In the genomic region with DNA sequence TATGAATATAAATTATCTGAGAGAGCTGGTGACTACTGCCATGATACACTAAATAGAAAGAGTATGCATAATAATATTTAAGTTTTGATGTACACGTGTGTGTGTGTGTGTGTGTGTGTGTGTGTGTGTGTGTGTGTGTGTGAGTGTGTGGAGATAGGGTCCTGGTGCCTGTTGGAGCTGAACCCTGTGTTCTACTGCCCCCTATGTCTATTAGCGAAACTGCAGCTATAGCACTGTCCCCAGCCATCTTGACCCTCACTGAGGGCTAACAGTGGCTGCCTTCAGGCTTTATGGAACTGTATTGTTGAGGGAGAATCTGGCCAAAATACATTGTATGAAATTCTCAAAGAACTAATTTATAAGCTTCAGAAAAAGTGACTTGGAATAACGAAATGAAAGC, we compare ENCODE assay signal across 23 mouse cellular contexts.
DNase-seq lines count a peak whose midpoint lies in the region; ATAC-seq and TF ChIP-seq lines count a peak whose summit lies in the region.
"Had no signal": no experiment of that assay in that cellular context is flagged by ENCODE, and none has a peak within 500 bp of the region (broad histone marks: within the 10 kb centered on the region; RNA-seq: fewer than 3 reads in every experiment).

No protein-coding gene starts in this region.

- H3K4me1 ChIP-seq in hindbrain, postnatal 0 days (ENCODE audit: insufficient read depth, low read length): no peaks in the 10 kb centered on the region
- H3K4me1 ChIP-seq in hindbrain, embryonic 12.5 days: no peaks in the 10 kb centered on the region
- no peaks in the 10 kb centered on the region for H3K4me1 ChIP-seq in ES-E14 (ENCODE audit: control insufficient read depth in 2 of 2, insufficient read depth in 2 of 2, low read length in 2 of 2, poor library complexity in 1 of 2)
- H3K4me1 ChIP-seq in cortical plate, adult 2 months (ENCODE audit: control insufficient read depth, insufficient read depth, low read length): no peaks in the 10 kb centered on the region
- no peaks in the 10 kb centered on the region for H3K4me1 ChIP-seq in thymus, adult 2 months (replicated peaks; ENCODE audit: control insufficient read depth, insufficient read depth, low read length)
- H3K4me1 ChIP-seq: embryonic facial prominence, embryonic 15.5 days; heart, embryonic 15.5 days; hindbrain, embryonic 15.5 days had no signal

- in situ Hi-C loops in ES-E14 (cut with MboI; ENCODE audit: low sequenced_read_pairs in 2 of 2, unreplicated experiment in 2 of 2): no loop called here

- H3K4me2 ChIP-seq in hindbrain, postnatal 0 days (ENCODE audit: low read depth, low read length): no peak overlapping the region
- no peak overlapping the region for H3K4me2 ChIP-seq in hindbrain, embryonic 12.5 days (replicated peaks)
- H3K4me2 ChIP-seq: embryonic facial prominence, embryonic 15.5 days; heart, embryonic 15.5 days; hindbrain, embryonic 15.5 days; midbrain, embryonic 11.5 days had no signal

- no peak for TF ChIP-seq POLR2A in cortical plate, adult 2 months (IDR thresholded peaks at IDR 0.05; ENCODE audit: extremely low read depth, insufficient read depth, low read length)
- TF ChIP-seq POLR2A in thymus, adult 2 months (IDR thresholded peaks at IDR 0.05; ENCODE audit: control insufficient read depth, extremely low read depth, insufficient read depth, low read length, poor library complexity): no peak

- H3K27me3 ChIP-seq in hindbrain, postnatal 0 days (ENCODE audit: insufficient read depth, low read length): no peaks in the 10 kb centered on the region
- H3K27me3 ChIP-seq in hindbrain, embryonic 12.5 days: no peaks in the 10 kb centered on the region
- H3K27me3 ChIP-seq in thymus, adult 2 months (ENCODE audit: control insufficient read depth, insufficient read depth, low read length): no peaks in the 10 kb centered on the region
- H3K27me3 ChIP-seq: embryonic facial prominence, embryonic 15.5 days; heart, embryonic 15.5 days; hindbrain, embryonic 15.5 days had no signal

- ATAC-seq in hindbrain, postnatal 0 days: no peak
- no peak for ATAC-seq in hindbrain, embryonic 12.5 days (ENCODE audit: low FRiP score)
- ATAC-seq: forebrain, embryonic 14.5 days had no signal

- no peak overlapping the region for H3K9ac ChIP-seq in hindbrain, postnatal 0 days (replicated peaks; ENCODE audit: low read length)
- no peak overlapping the region for H3K9ac ChIP-seq in hindbrain, embryonic 12.5 days
- H3K9ac ChIP-seq in ES-E14 (ENCODE audit: insufficient read depth, low read depth, low read length, poor library complexity, severe bottlenecking): no peak overlapping the region
- H3K9ac ChIP-seq: embryonic facial prominence, embryonic 15.5 days; heart, embryonic 15.5 days; hindbrain, embryonic 15.5 days had no signal

- no peak for DNase-seq in hindbrain, postnatal 0 days (ENCODE audit: low spot score)
- DNase-seq in retina, embryonic 14.5 days (ENCODE audit: low spot score): peak; percentile 3
- no peak for DNase-seq in retina, postnatal 1 day
- DNase-seq in ES-E14 (ENCODE audit: low read depth, low spot score): peak; percentile 9
- no peak for DNase-seq in thymus, adult 2 months
- no peak for DNase-seq in adrenal gland, adult 2 months
- DNase-seq: adrenal gland, postnatal 36 days; B cell, adult 2 months; cerebellum, adult 11 months; cerebellum, postnatal 10 days; heart, postnatal 36 days; kidney, adult 11 months; lung, postnatal 10 days; right cerebral cortex, postnatal 14 days; thymus, postnatal 4 days had no signal

- 72% methylated on average over 3 of the region's 3 CpGs for WGBS in hindbrain, postnatal 0 days
- WGBS in hindbrain, embryonic 12.5 days: 75% methylated on average over 3 of the region's 3 CpGs
- 58% methylated on average over 3 of the region's 3 CpGs for WGBS in thymus, adult 2 months

- TF ChIP-seq CTCF in hindbrain, postnatal 0 days (IDR thresholded peaks at IDR 0.05; ENCODE audit: low read depth): 0 out of 2 replicates have a peak, but pooled peaks have one; percentile 3
- 0 out of 2 replicates have a peak, but pooled peaks have one; percentile 1 for TF ChIP-seq CTCF in cortical plate, adult 2 months (IDR thresholded peaks at IDR 0.05; ENCODE audit: extremely low read depth, insufficient read depth, low read length)
- no peak for TF ChIP-seq CTCF in thymus, adult 2 months (IDR thresholded peaks at IDR 0.05; ENCODE audit: borderline replicate concordance, control insufficient read depth, extremely low read depth, insufficient read depth, low read length, poor library complexity)

- no peaks in the 10 kb centered on the region for H3K9me3 ChIP-seq in hindbrain, postnatal 0 days (ENCODE audit: low read length)
- H3K9me3 ChIP-seq in hindbrain, embryonic 12.5 days (replicated peaks): no peaks in the 10 kb centered on the region
- H3K9me3 ChIP-seq in ES-E14 (ENCODE audit: control insufficient read depth, insufficient read depth, low read depth, low read length): no peaks in the 10 kb centered on the region
- H3K9me3 ChIP-seq: embryonic facial prominence, embryonic 15.5 days; heart, embryonic 15.5 days; hindbrain, embryonic 15.5 days had no signal

- H3K36me3 ChIP-seq in hindbrain, postnatal 0 days (ENCODE audit: insufficient read depth, low read length): no peaks in the 10 kb centered on the region
- no peaks in the 10 kb centered on the region for H3K36me3 ChIP-seq in hindbrain, embryonic 12.5 days
- no peaks in the 10 kb centered on the region for H3K36me3 ChIP-seq in ES-E14 (ENCODE audit: control insufficient read depth, insufficient read depth, low read length, poor library complexity, severe bottlenecking)
- no peaks in the 10 kb centered on the region for H3K36me3 ChIP-seq in thymus, adult 2 months (ENCODE audit: control insufficient read depth, insufficient read depth, low read length)
- H3K36me3 ChIP-seq: embryonic facial prominence, embryonic 15.5 days; heart, embryonic 15.5 days; hindbrain, embryonic 15.5 days had no signal

- no peak overlapping the region for H3K4me3 ChIP-seq in hindbrain, postnatal 0 days (ENCODE audit: low read length)
- no peak overlapping the region for H3K4me3 ChIP-seq in hindbrain, embryonic 12.5 days
- H3K4me3 ChIP-seq in ES-E14 (ENCODE audit: insufficient read depth in 1 of 2, low read depth in 1 of 2, low read length in 2 of 2, poor library complexity in 1 of 2, severe bottlenecking in 1 of 2): no peak overlapping the region
- no peak overlapping the region for H3K4me3 ChIP-seq in cortical plate, adult 2 months (ENCODE audit: insufficient read depth, low read length)
- H3K4me3 ChIP-seq in thymus, adult 2 months (ENCODE audit: control insufficient read depth, insufficient read depth, low read length): no peak overlapping the region
- H3K4me3 ChIP-seq: embryonic facial prominence, embryonic 15.5 days; heart, embryonic 15.5 days; hindbrain, embryonic 15.5 days; left cerebral cortex, adult 2 months had no signal

- no peak overlapping the region for H3K27ac ChIP-seq in hindbrain, postnatal 0 days
- no peak overlapping the region for H3K27ac ChIP-seq in hindbrain, embryonic 12.5 days
- no peak overlapping the region for H3K27ac ChIP-seq in ES-E14 (ENCODE audit: insufficient read depth, low read depth, low read length, poor library complexity, severe bottlenecking)
- H3K27ac ChIP-seq in cortical plate, adult 2 months (ENCODE audit: insufficient read depth, low read length): no peak overlapping the region
- H3K27ac ChIP-seq in thymus, adult 2 months (ENCODE audit: control insufficient read depth, insufficient read depth, low read length): no peak overlapping the region
- H3K27ac ChIP-seq: embryonic facial prominence, embryonic 15.5 days; heart, embryonic 15.5 days; hindbrain, embryonic 15.5 days; left cerebral cortex, adult 2 months had no signal

TF ChIP-seq in ES-E14, 5 proteins besides CTCF, POLR2A, EP300 and RAD21:
- TF ChIP-seq MAFK (IDR thresholded peaks at IDR 0.05; ENCODE audit: insufficient read depth, low read depth, low read length) (no peak), ZNF384 (IDR thresholded peaks at IDR 0.05; ENCODE audit: low read depth, low read length) (no peak), ZC3H11A (IDR thresholded peaks at IDR 0.05; ENCODE audit: borderline replicate concordance, low read depth, low read length) (no peak), HCFC1 (IDR thresholded peaks at IDR 0.05; ENCODE audit: borderline replicate concordance, insufficient read depth, low read length) (no peak), CHD2 (IDR thresholded peaks at IDR 0.05; ENCODE audit: low read depth, low read length) (no peak)

Comparison
In these comparisons a context has a peak if more than half of its experiments do, and no peak if none do; other contexts are left out.
1. DNase-seq: peak in retina, embryonic 14.5 days (single experiment) and ES-E14 (single experiment); none in hindbrain, postnatal 0 days (single experiment), retina, postnatal 1 day (single experiment), thymus, adult 2 months (single experiment) and adrenal gland, adult 2 months (single experiment).